Mouse (Mus musculus) ES-Bruce4 (cell line): ENCODE data around the gene Zmynd11.

Source experiments
- CTCF ChIP-seq: IDR thresholded peaks from one replicate; pipeline ENCODE4 v1.8.1; 2011; ENCODE audit warnings: low read depth, low read length
- EP300 ChIP-seq: IDR thresholded peaks from 2 replicates; pipeline ENCODE4 v1.6.1; 2011; ENCODE audit warnings: low read depth, low read length; ENCODE audit not compliant: insufficient read depth
- POLR2A ChIP-seq: IDR thresholded peaks from one replicate; pipeline ENCODE4 v1.8.1; 2011; ENCODE audit warnings: low read length; ENCODE audit not compliant: insufficient read depth

GRCm38 (mm10) chr13:9766497-9766896 is 1.4 kb upstream of the Zmynd11 start:
- no peak for TF ChIP-seq POLR2A
- no peak for TF ChIP-seq CTCF
- no peak for TF ChIP-seq EP300
